Mouse (Mus musculus): ENCODE data around the gene Fah.

- no peak for TF ChIP-seq CTCF (IDR thresholded peaks at IDR 0.05; ENCODE audit: control insufficient read depth, insufficient read depth, insufficient read length)
- TF ChIP-seq CEBPB (IDR thresholded peaks at IDR 0.05; ENCODE audit: low read depth): peak; percentile 8
- no peak for TF ChIP-seq MAX (IDR thresholded peaks at IDR 0.05)
- TF ChIP-seq MYOG (IDR thresholded peaks at IDR 0.05; ENCODE audit: control insufficient read depth, extremely low read depth, insufficient read length): no peak
- TF ChIP-seq USF1 (IDR thresholded peaks at IDR 0.05; ENCODE audit: low read depth): no peak
- no peak for TF ChIP-seq MYOD1 (IDR thresholded peaks at IDR 0.05; ENCODE audit: control insufficient read depth, insufficient read length, low read depth)
- TF ChIP-seq FOSL1 (IDR thresholded peaks at IDR 0.05; ENCODE audit: insufficient read depth, low read length, poor library complexity, severe bottlenecking): no peak
Observed at GRCm38 (mm10) chr7:84566200-84566599, 40.3 kb downstream of the Fah start.
